Mouse (Mus musculus): ENCODE results near the gene Ubl4b. TPM values are rescaled to one million over a fixed set of nuclear protein-coding genes. Genes with fewer than 3 reads are reported as not detected.

The Ubl4b gene
- polyA plus RNA-seq, 1 experiment: not detected

DNA sequence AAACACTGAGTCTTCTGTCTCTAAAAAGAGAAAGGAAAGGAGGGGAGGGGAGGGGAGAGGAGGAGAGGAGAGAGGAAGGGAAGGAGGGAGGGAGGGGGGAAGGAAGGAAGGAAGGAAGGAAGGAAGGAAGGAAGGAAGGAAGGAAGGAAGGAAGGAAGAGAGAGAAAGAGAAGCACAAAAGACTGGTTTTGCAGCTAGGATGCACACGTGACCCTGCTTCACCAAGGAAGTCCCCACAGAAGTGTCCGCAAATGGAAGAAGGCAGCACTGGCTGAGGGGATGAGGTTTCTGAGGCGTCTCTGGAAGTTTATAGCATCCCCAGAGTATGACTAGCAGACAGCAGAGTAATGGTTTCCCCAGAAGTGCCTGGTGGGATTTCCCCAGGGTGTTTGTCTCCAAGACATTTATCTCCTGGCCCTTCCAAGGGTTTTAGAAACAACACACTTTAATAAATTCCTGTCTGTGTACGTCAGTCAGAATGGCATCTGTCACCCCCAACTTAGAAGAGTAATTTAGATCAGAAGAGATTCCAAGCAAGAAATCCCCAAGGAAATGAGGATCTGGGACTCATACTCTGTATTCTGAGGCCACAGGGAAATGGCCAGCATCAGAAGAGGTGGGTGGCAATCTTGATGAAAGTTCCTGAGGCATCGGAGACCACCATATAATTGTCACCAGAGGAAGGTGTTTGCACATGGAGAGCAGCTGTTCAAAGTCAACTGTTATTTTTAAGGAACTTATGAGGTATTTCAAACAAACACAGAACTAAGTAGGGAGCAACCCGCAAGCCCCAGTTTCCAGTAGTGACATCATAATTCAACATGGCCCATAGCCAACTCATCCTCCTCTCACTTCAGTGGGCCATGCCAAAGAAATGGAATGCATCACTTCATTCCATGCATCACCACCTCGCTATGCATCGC, 11.5 kb downstream of the Ubl4b start:
- H3K27me3 ChIP-seq (ENCODE audit: control insufficient read depth, insufficient read depth, insufficient read length): no peaks in the 10 kb centered on the region
- no peaks in the 10 kb centered on the region for H3K36me3 ChIP-seq (ENCODE audit: control insufficient read depth, insufficient read depth)
- peak overlapping the region; percentile 41 for H3K4me2 ChIP-seq (ENCODE audit: low read depth)
- TF ChIP-seq MAX (IDR thresholded peaks at IDR 0.05; ENCODE audit: low read depth) (no peak), USF1 (IDR thresholded peaks at IDR 0.05; ENCODE audit: low read depth) (peak; percentile 86)
- H3K79me2 ChIP-seq (ENCODE audit: control insufficient read depth, insufficient read depth): no peaks in the 10 kb centered on the region
- no peak overlapping the region for H3ac ChIP-seq (ENCODE audit: control insufficient read depth, insufficient read length)
- H3K4me3 ChIP-seq: no peak overlapping the region

DNA sequence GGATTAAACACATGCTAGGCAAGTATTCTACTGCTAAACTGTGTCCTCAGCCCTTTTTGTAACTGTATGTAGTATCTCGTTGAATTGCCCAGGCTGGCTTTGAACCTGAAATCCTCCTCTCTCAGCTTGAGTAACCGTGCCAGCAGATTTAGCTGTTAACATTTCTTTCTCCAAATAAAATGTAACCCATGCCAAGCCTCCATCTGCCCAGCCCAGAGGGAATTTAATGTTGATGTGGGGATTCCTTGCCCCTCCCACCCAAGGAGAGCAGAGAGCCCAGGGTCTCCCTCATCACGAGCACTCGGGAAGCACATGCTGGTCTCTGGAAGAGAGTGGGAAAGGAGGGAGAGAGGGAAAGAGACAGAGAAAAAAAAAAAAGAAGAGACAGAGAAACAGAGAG, 12.3 kb downstream of the Ubl4b start:
- TF ChIP-seq SRF (IDR thresholded peaks at IDR 0.05; ENCODE audit: control insufficient read depth, insufficient read length, low read depth) (no peak), TCF3 (IDR thresholded peaks at IDR 0.05; ENCODE audit: insufficient read length, low read depth) (no peak), POLR2AphosphoS2 (IDR thresholded peaks at IDR 0.05; ENCODE audit: insufficient read length, low read depth) (no peak), USF1 (IDR thresholded peaks at IDR 0.05; ENCODE audit: low read depth) (no peak), E2F4 (IDR thresholded peaks at IDR 0.05; ENCODE audit: insufficient read depth) (no peak), TCF12 (IDR thresholded peaks at IDR 0.05; ENCODE audit: insufficient read depth, poor library complexity, severe bottlenecking) (no peak), CEBPB (IDR thresholded peaks at IDR 0.05; ENCODE audit: insufficient read depth, poor library complexity, severe bottlenecking) (no peak), REST (IDR thresholded peaks at IDR 0.05; ENCODE audit: insufficient read depth, insufficient read length) (no peak), POLR2A (IDR thresholded peaks at IDR 0.05; ENCODE audit: insufficient read length, low read depth) (no peak), MAX (IDR thresholded peaks at IDR 0.05; ENCODE audit: low read depth) (no peak), MYOD1 (IDR thresholded peaks at IDR 0.05; ENCODE audit: control insufficient read depth in 1 of 3, insufficient read length in 2 of 3, low read depth in 2 of 3) (no peak), MYOG (IDR thresholded peaks at IDR 0.05; ENCODE audit: control insufficient read depth in 1 of 3, insufficient read depth in 1 of 3, insufficient read length in 2 of 3, low read depth in 2 of 3) (no peak)
- no peaks in the 10 kb centered on the region for H3K79me2 ChIP-seq (ENCODE audit: control insufficient read depth, insufficient read depth)
- H3K27me3 ChIP-seq (ENCODE audit: control insufficient read depth, insufficient read depth, insufficient read length): no peaks in the 10 kb centered on the region

DNA sequence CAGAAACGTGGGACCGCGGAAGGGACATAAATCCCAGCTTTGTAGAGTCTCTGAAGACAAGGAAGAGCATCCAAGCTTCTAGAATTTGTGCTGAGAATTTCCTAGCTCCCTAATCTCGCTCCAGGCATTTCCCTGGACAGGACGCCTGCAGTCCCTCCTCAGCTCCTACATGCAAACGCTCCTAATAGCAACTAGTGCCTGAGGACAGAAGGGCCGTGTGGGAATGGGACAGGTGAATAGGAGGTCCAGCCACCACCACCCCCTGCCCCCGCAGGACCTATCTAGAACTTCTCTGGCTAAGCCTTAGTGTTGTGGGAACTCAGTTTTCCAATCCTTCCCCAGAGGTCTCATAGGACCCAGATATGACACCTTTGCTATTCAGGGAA, 17.4 kb downstream of the Ubl4b start:
- TF ChIP-seq MAX (IDR thresholded peaks at IDR 0.05; ENCODE audit: low read depth) (no peak), CEBPB (IDR thresholded peaks at IDR 0.05; ENCODE audit: insufficient read depth, poor library complexity, severe bottlenecking) (no peak), POLR2A (IDR thresholded peaks at IDR 0.05; ENCODE audit: insufficient read length, low read depth) (no peak), MYOD1 (IDR thresholded peaks at IDR 0.05; ENCODE audit: control insufficient read depth in 1 of 3, insufficient read length in 2 of 3, low read depth in 2 of 3) (no peak), TCF12 (IDR thresholded peaks at IDR 0.05; ENCODE audit: insufficient read depth, poor library complexity, severe bottlenecking) (no peak), REST (IDR thresholded peaks at IDR 0.05; ENCODE audit: insufficient read depth, insufficient read length) (no peak), TCF3 (IDR thresholded peaks at IDR 0.05; ENCODE audit: insufficient read length, low read depth) (no peak), SRF (IDR thresholded peaks at IDR 0.05; ENCODE audit: control insufficient read depth, insufficient read length, low read depth) (no peak), MYOG (IDR thresholded peaks at IDR 0.05; ENCODE audit: control insufficient read depth in 1 of 3, insufficient read depth in 1 of 3, insufficient read length in 2 of 3, low read depth in 2 of 3) (no peak), USF1 (IDR thresholded peaks at IDR 0.05; ENCODE audit: low read depth) (no peak), E2F4 (IDR thresholded peaks at IDR 0.05; ENCODE audit: insufficient read depth) (no peak), POLR2AphosphoS2 (IDR thresholded peaks at IDR 0.05; ENCODE audit: insufficient read length, low read depth) (no peak)
- H3K36me3 ChIP-seq (ENCODE audit: control insufficient read depth, insufficient read depth): no peaks in the 10 kb centered on the region
- no peak overlapping the region for H3ac ChIP-seq (ENCODE audit: control insufficient read depth, insufficient read length)
- peak overlapping the region; percentile 11 for H3K4me3 ChIP-seq
- no peaks in the 10 kb centered on the region for H3K79me2 ChIP-seq (ENCODE audit: control insufficient read depth, insufficient read depth)
- peak overlapping the region; percentile 75 for H3K4me2 ChIP-seq (ENCODE audit: low read depth)
- H3K27me3 ChIP-seq (ENCODE audit: control insufficient read depth, insufficient read depth, insufficient read length): no peaks in the 10 kb centered on the region

More for the DNA sequence above, 12.3 kb downstream of the Ubl4b start:
- H3K4me2 ChIP-seq (ENCODE audit: low read depth): peak overlapping the region; percentile 41
- H3K4me3 ChIP-seq: no peak overlapping the region
- no peak overlapping the region for H3ac ChIP-seq (ENCODE audit: control insufficient read depth, insufficient read length)
- no peaks in the 10 kb centered on the region for H3K36me3 ChIP-seq (ENCODE audit: control insufficient read depth, insufficient read depth)

DNA sequence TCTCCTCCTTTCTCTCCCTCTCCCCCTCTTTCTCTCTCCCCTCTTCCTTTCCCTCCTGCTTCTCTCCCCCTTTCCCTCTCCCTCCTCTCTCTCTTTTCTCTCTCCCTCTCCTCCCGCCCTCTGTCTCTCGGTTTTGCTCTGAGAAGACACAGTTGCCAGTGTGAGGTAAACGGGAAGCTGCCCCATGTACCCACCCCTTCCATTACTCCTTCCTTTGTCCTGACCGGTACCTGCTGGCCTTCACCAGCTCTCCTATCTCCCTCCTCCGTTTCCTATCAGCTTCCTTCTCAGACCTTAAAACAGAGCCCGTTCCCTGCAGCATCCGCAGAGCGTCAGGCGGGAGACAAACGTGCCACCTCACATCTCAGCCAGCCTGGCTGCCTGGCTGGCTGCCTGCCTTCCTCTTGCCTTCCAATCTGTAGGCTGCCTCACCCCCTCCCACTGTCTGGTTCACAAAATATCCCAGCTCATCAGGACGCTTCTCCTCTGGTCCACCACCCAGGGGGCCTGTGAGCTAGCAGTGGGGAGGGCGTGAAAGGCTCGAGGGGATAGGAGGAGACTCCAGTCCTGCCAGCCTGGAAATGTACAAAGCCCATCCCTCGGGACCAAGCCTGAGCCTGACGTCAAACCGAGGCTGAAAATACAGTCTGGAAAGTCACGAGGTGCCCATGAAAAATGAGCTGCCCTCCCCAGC, 17.9 kb downstream of the Ubl4b start:
- Histone ChIP-seq H3ac (ENCODE audit: control insufficient read depth, insufficient read length) (no peak overlapping the region), H3K4me2 (ENCODE audit: low read depth) (peak overlapping the region; percentile 75), H3K36me3 (ENCODE audit: control insufficient read depth, insufficient read depth) (no peaks in the 10 kb centered on the region), H3K27me3 (ENCODE audit: control insufficient read depth, insufficient read depth, insufficient read length) (no peaks in the 10 kb centered on the region), H3K79me2 (ENCODE audit: control insufficient read depth, insufficient read depth) (no peaks in the 10 kb centered on the region), H3K4me3 (peak overlapping the region; percentile 11)
- TF ChIP-seq MYOG (IDR thresholded peaks at IDR 0.05; ENCODE audit: control insufficient read depth in 1 of 3, insufficient read depth in 1 of 3, insufficient read length in 2 of 3, low read depth in 2 of 3): no peak
- TF ChIP-seq POLR2A (IDR thresholded peaks at IDR 0.05; ENCODE audit: insufficient read length, low read depth): peak; percentile 45
- peak; percentile 28 for TF ChIP-seq USF1 (IDR thresholded peaks at IDR 0.05; ENCODE audit: low read depth)

DNA sequence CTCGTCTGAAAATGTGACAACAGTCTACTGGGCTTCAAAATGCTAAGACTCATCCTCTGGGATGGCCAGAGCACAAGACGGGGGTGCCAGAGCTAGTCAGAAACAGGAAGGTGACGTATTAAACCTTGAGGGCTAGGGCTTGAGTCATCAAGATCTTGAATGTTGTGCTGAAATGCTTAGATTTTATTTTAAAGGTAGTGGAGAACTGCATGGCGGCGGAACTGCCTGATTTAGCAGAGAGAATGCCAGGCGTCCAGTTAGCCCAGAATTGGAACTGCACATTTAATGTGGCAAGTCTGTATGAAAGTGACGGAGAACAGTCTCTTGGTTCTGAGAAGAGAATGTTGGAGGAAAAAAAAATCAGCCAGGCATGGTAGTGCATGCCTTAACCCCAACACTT, 19.9 kb downstream of the Ubl4b start:
- H3ac ChIP-seq (ENCODE audit: control insufficient read depth, insufficient read length): no peak overlapping the region
- H3K79me2 ChIP-seq (ENCODE audit: control insufficient read depth, insufficient read depth): no peaks in the 10 kb centered on the region
- no peaks in the 10 kb centered on the region for H3K27me3 ChIP-seq (ENCODE audit: control insufficient read depth, insufficient read depth, insufficient read length)
- no peak overlapping the region for H3K4me3 ChIP-seq
- TF ChIP-seq MYOG (IDR thresholded peaks at IDR 0.05; ENCODE audit: control insufficient read depth in 1 of 3, insufficient read depth in 1 of 3, insufficient read length in 2 of 3, low read depth in 2 of 3) (no peak), MAX (IDR thresholded peaks at IDR 0.05; ENCODE audit: low read depth) (no peak), MYOD1 (IDR thresholded peaks at IDR 0.05; ENCODE audit: control insufficient read depth in 1 of 3, insufficient read length in 2 of 3, low read depth in 2 of 3) (no peak), POLR2AphosphoS2 (IDR thresholded peaks at IDR 0.05; ENCODE audit: insufficient read length, low read depth) (no peak), TCF3 (IDR thresholded peaks at IDR 0.05; ENCODE audit: insufficient read length, low read depth) (no peak), E2F4 (IDR thresholded peaks at IDR 0.05; ENCODE audit: insufficient read depth) (no peak), CEBPB (IDR thresholded peaks at IDR 0.05; ENCODE audit: insufficient read depth, poor library complexity, severe bottlenecking) (no peak), POLR2A (IDR thresholded peaks at IDR 0.05; ENCODE audit: insufficient read length, low read depth) (no peak), USF1 (IDR thresholded peaks at IDR 0.05; ENCODE audit: low read depth) (no peak), SRF (IDR thresholded peaks at IDR 0.05; ENCODE audit: control insufficient read depth, insufficient read length, low read depth) (no peak), TCF12 (IDR thresholded peaks at IDR 0.05; ENCODE audit: insufficient read depth, poor library complexity, severe bottlenecking) (no peak), REST (IDR thresholded peaks at IDR 0.05; ENCODE audit: insufficient read depth, insufficient read length) (no peak)
- no peaks in the 10 kb centered on the region for H3K36me3 ChIP-seq (ENCODE audit: control insufficient read depth, insufficient read depth)
- H3K4me2 ChIP-seq (ENCODE audit: low read depth): no peak overlapping the region

All from myocyte (in vitro differentiated cells).